Mouse (Mus musculus) liver, embryonic 14.5 days (tissue): Measurements from ENCODE around the gene Nucb1.

Experiments used
- CTCF ChIP-seq: IDR thresholded peaks from 2 replicates; pipeline ENCODE4 v1.5.1; 2016; ENCODE audit warnings: antibody characterized with exemption, low read depth, control low read depth
- EP300 ChIP-seq: IDR thresholded peaks from 2 replicates; pipeline ENCODE4 v1.6.1; 2016; ENCODE audit warnings: antibody characterized with exemption, low read depth

GRCm38 (mm10) chr7:45449974-45450373 lies 60.2 kb downstream of the Nucb1 start:
- TF ChIP-seq CTCF (no peak), EP300 (no peak)
